Mouse (Mus musculus) T-cell, adult 2 months (primary cell): ENCODE measurements around the gene Arhgap8.

Experiments
- DNase-seq: peaks from one replicate; pipeline ENCODE4 v3.0.0; 2022; ENCODE audit warnings: low spot score

Gene Arhgap8

GRCm38 (mm10) chr15:84719791-84720190, at the start of gene Arhgap8:
TSS of gene Arhgap8 (plus strand) at chr15:84720052.
- DNase-seq, result no peak

- no peak for DNase-seq
Measured at GRCm38 (mm10) chr15:84670657-84671055, 49.2 kb upstream of the Arhgap8 start.

- DNase-seq, result no peak
Measured at GRCm38 (mm10) chr15:84671401-84672307, 48.2 kb upstream of the Arhgap8 start.

- no peak for DNase-seq
Measured at GRCm38 (mm10) chr15:84672308-84672615, 47.6 kb upstream of the Arhgap8 start.

- no peak for DNase-seq
Measured at GRCm38 (mm10) chr15:84672616-84673015, 47.2 kb upstream of the Arhgap8 start.

GRCm38 (mm10) chr15:84674329-84675067, 45.4 kb upstream of the Arhgap8 start:
- no peak for DNase-seq

GRCm38 (mm10) chr15:84675317-84675716, 44.5 kb upstream of the Arhgap8 start:
- DNase-seq, result no peak

- no peak for DNase-seq
Measured at GRCm38 (mm10) chr15:84677943-84678342, 41.9 kb upstream of the Arhgap8 start.

GRCm38 (mm10) chr15:84679090-84679489, 40.8 kb upstream of the Arhgap8 start:
- no peak for DNase-seq

GRCm38 (mm10) chr15:84679794-84680193, 40.1 kb upstream of the Arhgap8 start:
- no peak for DNase-seq

GRCm38 (mm10) chr15:84680545-84681454, 39.1 kb upstream of the Arhgap8 start:
- peak; percentile 13 for DNase-seq

- DNase-seq, result no peak
Measured at GRCm38 (mm10) chr15:84681455-84682193, 38.2 kb upstream of the Arhgap8 start.

GRCm38 (mm10) chr15:84682206-84682605, 37.6 kb upstream of the Arhgap8 start:
- DNase-seq, result no peak

GRCm38 (mm10) chr15:84682821-84683220, 37.0 kb upstream of the Arhgap8 start:
- no peak for DNase-seq

GRCm38 (mm10) chr15:84684520-84684919, 35.3 kb upstream of the Arhgap8 start:
- DNase-seq, result no peak

- DNase-seq, result peak; percentile 12
Measured at GRCm38 (mm10) chr15:84685417-84685816, 34.4 kb upstream of the Arhgap8 start.

GRCm38 (mm10) chr15:84687904-84688303, 31.9 kb upstream of the Arhgap8 start:
- DNase-seq, result no peak

- DNase-seq, result no peak
Measured at GRCm38 (mm10) chr15:84689356-84689755, 30.5 kb upstream of the Arhgap8 start.

- no peak for DNase-seq
Measured at GRCm38 (mm10) chr15:84691513-84691912, 28.3 kb upstream of the Arhgap8 start.

- DNase-seq, result no peak
Measured at GRCm38 (mm10) chr15:84692645-84693044, 27.2 kb upstream of the Arhgap8 start.

GRCm38 (mm10) chr15:84696021-84696420, 23.8 kb upstream of the Arhgap8 start:
- DNase-seq, result no peak
